Comparison of ENCODE assay signal across 7 mouse cellular contexts in the genomic region with DNA sequence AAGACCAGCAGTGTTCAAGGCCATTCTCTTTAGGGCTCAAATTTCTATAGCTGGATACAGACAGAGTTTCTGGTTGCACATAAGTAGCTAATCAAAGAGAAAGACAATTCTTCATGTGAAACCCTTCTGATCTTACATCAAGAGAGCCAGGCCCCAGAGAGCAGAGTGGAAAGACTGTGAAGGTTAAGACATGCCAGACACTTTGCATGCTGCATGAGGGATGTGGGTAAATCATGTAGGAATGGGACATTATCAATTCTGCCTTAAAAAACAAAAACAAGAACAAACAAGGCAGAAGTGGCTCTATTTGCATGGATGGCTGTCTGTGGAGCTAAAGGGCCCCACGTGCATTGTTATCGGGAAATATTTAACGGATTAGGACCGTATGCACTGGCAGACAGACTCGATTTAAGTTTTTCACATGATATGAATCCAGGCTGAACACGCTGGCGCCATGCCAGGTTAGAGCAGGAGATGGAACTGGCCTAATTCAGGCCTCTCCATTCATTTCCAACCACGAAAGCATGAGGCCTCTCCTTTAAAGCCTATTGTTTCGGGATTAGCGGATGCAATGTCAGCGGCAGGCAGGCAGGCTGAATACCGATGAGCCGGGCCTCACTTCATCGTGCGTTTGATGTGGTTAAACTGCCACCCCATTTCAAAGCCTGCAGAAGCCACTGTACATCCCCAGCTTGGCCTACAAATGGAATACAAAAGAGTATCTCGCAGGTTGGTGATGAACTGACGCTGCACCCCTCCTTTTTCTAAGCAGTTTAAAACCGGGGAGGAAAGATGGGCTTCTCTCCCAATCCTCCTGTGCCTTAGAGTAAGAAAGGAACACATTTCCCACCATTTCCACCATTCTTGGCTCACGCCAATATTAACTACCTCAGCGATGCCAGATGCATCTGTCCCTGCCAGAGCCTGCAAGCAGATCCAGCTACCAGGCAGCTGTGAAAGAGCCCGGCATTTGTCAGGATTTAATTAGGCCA.
A peak's percentile ranks its signal among the peaks of the same experiment; 100 is the strongest.
DNase-seq lines count a peak whose midpoint lies in the region; ATAC-seq and TF ChIP-seq lines count a peak whose summit lies in the region.

No protein-coding gene starts in this region.

- TF ChIP-seq CTCF in lung, adult 2 months (IDR thresholded peaks at IDR 0.05; ENCODE audit: insufficient read depth, low read length): no peak

- H3K4me3 ChIP-seq in lung, adult 2 months (replicated peaks; ENCODE audit: extremely low read depth, low read depth, low read length): no peak overlapping the region
- no peak overlapping the region for H3K4me3 ChIP-seq in forebrain, embryonic 14.5 days (ENCODE audit: low read depth, low read length)

- no peaks in the 10 kb centered on the region for H3K9me3 ChIP-seq in forebrain, embryonic 14.5 days (replicated peaks; ENCODE audit: control insufficient read depth, low read length)

- ATAC-seq in forebrain, embryonic 14.5 days: peak; percentile 81
- peak; percentile 97 for ATAC-seq in inflammation-experienced regulatory T-cells, adult 6 months

- peak overlapping the region; percentile 37; the same call in 1 of the 2 replicates for H3K9ac ChIP-seq in forebrain, embryonic 14.5 days (ENCODE audit: low read length)

- WGBS in lung, adult 2 months: 60% methylated on average over 21 of the region's 21 CpGs
- WGBS in forebrain, embryonic 14.5 days: 2% methylated on average over 21 of the region's 21 CpGs

- H3K4me2 ChIP-seq in forebrain, embryonic 14.5 days (ENCODE audit: low read length): peak overlapping the region; percentile 23

- H3K27ac ChIP-seq in forebrain, embryonic 14.5 days (ENCODE audit: low read depth, low read length): peak overlapping the region; percentile 95

- no peaks in the 10 kb centered on the region for H3K27me3 ChIP-seq in forebrain, embryonic 14.5 days (replicated peaks; ENCODE audit: control insufficient read depth, insufficient read depth, low read length)

- no peak for TF ChIP-seq POLR2A in lung, adult 2 months (IDR thresholded peaks at IDR 0.05; ENCODE audit: borderline replicate concordance, extremely low read depth, low read depth, low read length)

- H3K36me3 ChIP-seq in forebrain, embryonic 14.5 days (ENCODE audit: control insufficient read depth, insufficient read depth, low read length): no peaks in the 10 kb centered on the region

- H3K4me1 ChIP-seq in lung, adult 2 months (ENCODE audit: control insufficient read depth, insufficient read depth, low read length): peaks cover 2% of the 10 kb centered on the region; the same call in 1 of the 2 replicates
- H3K4me1 ChIP-seq in forebrain, embryonic 14.5 days (ENCODE audit: control insufficient read depth, insufficient read depth, low read length): peaks cover 63% of the 10 kb centered on the region

- peak; percentile 45 for DNase-seq in lung, postnatal 10 days
- no peak for DNase-seq in lung, adult 2 months
- peak; percentile 51 for DNase-seq in cerebellum, adult 8-10 months
- DNase-seq in forebrain, embryonic 14.5 days (ENCODE audit: low spot score): peak; percentile 96
- DNase-seq in neural tube, embryonic 10.5 days (ENCODE audit: extremely low spot score, low spot score): peak; percentile 39
- no peak for DNase-seq in B cell, adult 2 months

Comparison
In these comparisons a context has a peak if more than half of its experiments do, and no peak if none do; other contexts are left out.
1. DNase-seq: peak in lung, postnatal 10 days (single experiment), cerebellum, adult 8-10 months (single experiment), forebrain, embryonic 14.5 days (single experiment) and neural tube, embryonic 10.5 days (single experiment); none in lung, adult 2 months (single experiment) and B cell, adult 2 months (0 of 2).